Mouse (Mus musculus): ENCODE results near the gene Fam57b.
A peak's percentile ranks its signal among the peaks of the same experiment; 100 is the strongest.

Fam57b gene

DNA sequence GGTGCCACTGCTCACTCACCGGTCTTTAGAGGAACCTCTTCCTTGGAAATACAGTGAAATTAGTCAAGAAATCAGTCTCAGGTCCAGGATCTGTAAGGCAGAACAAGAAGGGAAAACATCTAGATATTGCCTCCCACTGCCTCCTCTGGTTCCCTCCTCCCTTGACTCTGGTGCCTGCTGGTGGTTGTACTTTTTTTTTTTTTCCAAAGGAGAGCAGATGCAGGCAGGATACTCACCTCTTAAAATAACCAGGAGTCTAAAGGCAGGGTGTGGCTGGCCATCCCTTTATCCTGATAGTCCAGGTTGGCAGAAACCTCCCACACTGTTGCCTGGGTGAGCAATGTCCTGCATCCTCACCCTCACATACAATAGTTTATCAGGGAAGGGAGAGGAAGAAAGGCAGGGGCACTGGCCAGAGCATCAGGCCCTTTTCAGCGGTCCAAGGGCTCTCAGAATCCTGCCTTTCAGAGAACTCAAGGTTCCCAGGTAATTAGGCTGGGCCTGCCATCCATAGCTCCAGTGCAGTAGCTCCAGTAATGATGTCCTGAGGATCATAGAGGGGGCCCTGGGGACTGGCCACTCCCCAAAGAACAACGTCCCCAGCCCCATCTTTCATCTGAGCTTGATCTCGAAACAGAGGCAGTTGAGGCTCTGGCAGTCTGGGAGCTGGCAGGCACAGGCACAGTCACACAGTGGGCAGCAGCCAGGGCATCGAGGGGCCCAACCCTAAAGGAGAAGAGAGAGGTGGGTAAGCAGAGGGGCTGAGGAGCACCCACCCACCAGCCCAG is 3.0 kb downstream of the Fam57b start:
- TF ChIP-seq NANOG (IDR thresholded peaks at IDR 0.05; ENCODE audit: borderline replicate concordance, low read length): no peak
- TF ChIP-seq POU5F1 (IDR thresholded peaks at IDR 0.05; ENCODE audit: borderline replicate concordance, low read length): no peak
- no peak for TF ChIP-seq CTCF (conservative IDR thresholded peaks at IDR 0.05; ENCODE audit: low read length)
- Histone ChIP-seq H3K9me3 (ENCODE audit: low read length) (no peaks in the 10 kb centered on the region), H3K4me1 (replicated peaks; ENCODE audit: low read depth, low read length) (peaks cover 47% of the 10 kb centered on the region), H3K36me3 (ENCODE audit: insufficient read depth, low read length) (peaks cover 66% of the 10 kb centered on the region), H3K4me3 (replicated peaks; ENCODE audit: low read length) (peak overlapping the region; percentile 87), H3K27me3 (ENCODE audit: insufficient read depth, low read length) (no peaks in the 10 kb centered on the region)

DNA sequence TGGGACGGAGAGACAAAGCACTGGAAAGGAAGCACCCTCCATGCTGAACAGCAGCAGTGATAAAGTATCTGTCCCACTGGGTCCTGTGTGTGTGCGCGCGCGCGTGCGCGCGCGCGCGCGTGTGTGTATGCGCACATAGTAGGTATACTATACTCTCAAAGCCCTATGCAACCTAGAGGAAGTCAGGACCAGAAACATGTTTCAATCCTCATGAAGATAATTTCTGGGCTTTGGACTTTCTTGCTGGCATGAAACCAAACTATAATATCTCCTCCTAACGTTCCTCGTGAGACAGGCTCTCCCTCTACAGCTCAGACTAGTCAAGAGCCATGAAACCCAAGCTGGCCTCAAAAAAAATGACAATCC is 3.6 kb downstream of the Fam57b start:
- Histone ChIP-seq H3K4me1 (replicated peaks; ENCODE audit: low read depth, low read length) (peaks cover 42% of the 10 kb centered on the region), H3K9me3 (ENCODE audit: low read length) (no peaks in the 10 kb centered on the region), H3K4me3 (replicated peaks; ENCODE audit: low read length) (peak overlapping the region; percentile 87), H3K36me3 (ENCODE audit: insufficient read depth, low read length) (peaks cover 64% of the 10 kb centered on the region), H3K27me3 (ENCODE audit: insufficient read depth, low read length) (no peaks in the 10 kb centered on the region)
- TF ChIP-seq POU5F1 (IDR thresholded peaks at IDR 0.05; ENCODE audit: borderline replicate concordance, low read length): no peak
- TF ChIP-seq NANOG (IDR thresholded peaks at IDR 0.05; ENCODE audit: borderline replicate concordance, low read length): no peak
- TF ChIP-seq CTCF (conservative IDR thresholded peaks at IDR 0.05; ENCODE audit: low read length): no peak

DNA sequence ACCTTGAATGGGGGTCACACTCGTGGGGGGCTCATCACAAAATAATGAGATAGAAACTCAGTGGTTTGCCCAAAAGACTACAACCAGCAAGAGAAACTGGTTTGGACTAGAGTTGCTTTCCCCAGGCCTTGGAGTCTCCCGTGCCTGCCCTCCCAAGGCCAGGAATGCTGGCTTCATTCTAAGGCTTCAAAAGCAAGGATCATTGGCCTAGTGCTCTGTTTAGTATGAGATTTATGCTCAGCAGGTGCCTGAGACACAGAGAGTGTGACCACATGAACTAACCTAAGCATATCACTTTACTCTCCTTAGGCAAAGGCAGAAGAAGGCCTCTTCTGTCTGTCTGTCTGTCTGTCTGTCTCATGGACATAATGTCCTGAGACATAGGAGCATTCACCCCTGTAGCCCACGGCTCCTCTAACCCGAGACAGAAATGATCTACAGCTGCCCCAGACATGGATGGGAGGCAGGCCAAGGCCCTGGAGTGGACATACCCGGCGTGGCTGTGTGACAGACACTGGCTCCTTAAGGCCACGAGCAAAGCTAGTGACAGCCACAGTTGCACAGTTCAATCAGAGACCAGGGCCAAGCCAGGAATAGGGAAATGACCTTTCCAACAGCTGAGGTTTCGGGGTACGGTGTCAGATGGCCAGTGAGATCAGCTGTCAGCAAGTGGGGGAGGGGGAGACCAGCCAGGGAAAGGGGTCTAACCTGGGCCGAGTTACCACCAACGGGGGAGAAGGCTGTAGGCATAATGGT is 4.8 kb downstream of the Fam57b start:
- Histone ChIP-seq H3K9me3 (ENCODE audit: low read length) (no peaks in the 10 kb centered on the region), H3K36me3 (ENCODE audit: insufficient read depth, low read length) (peaks cover 64% of the 10 kb centered on the region), H3K4me1 (replicated peaks; ENCODE audit: low read depth, low read length) (peaks cover 32% of the 10 kb centered on the region), H3K4me3 (replicated peaks; ENCODE audit: low read length) (no peak overlapping the region), H3K27me3 (ENCODE audit: insufficient read depth, low read length) (no peaks in the 10 kb centered on the region)
- no peak for TF ChIP-seq NANOG (IDR thresholded peaks at IDR 0.05; ENCODE audit: borderline replicate concordance, low read length)
- TF ChIP-seq CTCF (conservative IDR thresholded peaks at IDR 0.05; ENCODE audit: low read length): no peak
- TF ChIP-seq POU5F1 (IDR thresholded peaks at IDR 0.05; ENCODE audit: borderline replicate concordance, low read length): no peak

DNA sequence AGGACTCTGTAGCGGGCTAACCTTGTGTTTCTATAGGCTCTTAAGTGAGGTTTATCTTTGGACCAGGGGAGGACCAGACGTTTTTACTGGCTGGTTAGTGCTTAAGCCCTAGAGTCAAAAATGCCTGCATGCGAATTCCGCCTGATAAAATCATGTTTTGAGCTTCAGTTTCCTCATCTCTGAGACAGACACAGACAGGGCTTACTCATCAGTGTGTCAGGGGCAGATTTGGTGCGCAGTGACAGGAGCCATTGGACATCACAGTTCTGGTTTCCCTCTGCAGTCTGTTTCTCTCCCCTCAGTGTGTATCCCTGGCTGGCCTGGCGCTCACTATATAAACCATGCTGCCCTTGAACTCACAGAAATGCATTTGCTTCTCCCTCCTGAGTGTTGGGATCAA is 5.7 kb downstream of the Fam57b start:
- Histone ChIP-seq H3K27me3 (ENCODE audit: insufficient read depth, low read length) (no peaks in the 10 kb centered on the region), H3K9me3 (ENCODE audit: low read length) (no peaks in the 10 kb centered on the region), H3K4me3 (replicated peaks; ENCODE audit: low read length) (no peak overlapping the region), H3K4me1 (replicated peaks; ENCODE audit: low read depth, low read length) (peaks cover 38% of the 10 kb centered on the region), H3K36me3 (ENCODE audit: insufficient read depth, low read length) (peaks cover 60% of the 10 kb centered on the region)
- TF ChIP-seq POU5F1 (IDR thresholded peaks at IDR 0.05; ENCODE audit: borderline replicate concordance, low read length) (no peak), CTCF (conservative IDR thresholded peaks at IDR 0.05; ENCODE audit: low read length) (no peak), NANOG (IDR thresholded peaks at IDR 0.05; ENCODE audit: borderline replicate concordance, low read length) (no peak)

DNA sequence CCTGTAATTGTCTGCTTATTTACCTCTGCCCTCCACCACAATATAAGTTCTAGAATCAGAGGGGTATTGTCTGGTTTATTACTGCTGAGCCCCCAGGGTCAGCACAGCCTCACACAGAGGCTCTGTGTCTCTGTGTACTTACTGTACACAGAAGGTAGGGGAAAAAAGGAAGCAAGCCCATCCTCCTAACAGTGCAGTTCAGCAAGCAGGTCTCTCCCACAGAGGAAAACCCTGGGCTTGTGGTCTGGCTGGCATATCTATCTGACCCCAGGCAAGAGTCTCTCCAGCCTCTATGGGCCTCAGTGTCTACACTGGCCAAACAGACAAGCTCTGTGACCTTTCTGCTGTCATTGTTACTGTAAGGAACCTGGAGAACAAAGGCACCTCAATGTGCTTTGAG is 6.3 kb downstream of the Fam57b start:
- Histone ChIP-seq H3K4me1 (replicated peaks; ENCODE audit: low read depth, low read length) (peaks cover 44% of the 10 kb centered on the region), H3K27me3 (ENCODE audit: insufficient read depth, low read length) (no peaks in the 10 kb centered on the region), H3K9me3 (ENCODE audit: low read length) (no peaks in the 10 kb centered on the region), H3K4me3 (replicated peaks; ENCODE audit: low read length) (no peak overlapping the region), H3K36me3 (ENCODE audit: insufficient read depth, low read length) (peaks cover 56% of the 10 kb centered on the region)
- no peak for TF ChIP-seq CTCF (conservative IDR thresholded peaks at IDR 0.05; ENCODE audit: low read length)
- TF ChIP-seq POU5F1 (IDR thresholded peaks at IDR 0.05; ENCODE audit: borderline replicate concordance, low read length): no peak
- no peak for TF ChIP-seq NANOG (IDR thresholded peaks at IDR 0.05; ENCODE audit: borderline replicate concordance, low read length)

DNA sequence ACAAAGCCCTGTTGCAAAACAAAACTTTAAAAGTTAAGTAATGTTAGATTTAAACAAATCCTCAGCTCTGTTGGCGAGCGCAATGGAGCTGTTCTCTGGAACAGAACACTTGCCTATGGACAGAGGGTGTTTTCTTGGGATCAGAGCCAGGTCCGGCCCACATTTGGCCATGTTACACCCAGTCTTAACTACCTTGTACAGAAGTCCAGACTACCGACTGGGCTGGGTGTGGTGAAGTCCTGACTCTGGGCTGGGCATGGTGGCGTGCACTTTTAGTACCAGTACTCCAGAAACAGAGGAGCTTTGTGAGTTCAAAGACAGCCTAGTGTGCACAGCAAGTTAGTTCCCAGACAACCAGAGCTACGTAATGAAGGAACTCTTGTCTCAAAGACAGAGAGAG is 9.5 kb downstream of the Fam57b start:
- TF ChIP-seq NANOG (IDR thresholded peaks at IDR 0.05; ENCODE audit: borderline replicate concordance, low read length): no peak
- TF ChIP-seq CTCF (conservative IDR thresholded peaks at IDR 0.05; ENCODE audit: low read length): no peak
- TF ChIP-seq POU5F1 (IDR thresholded peaks at IDR 0.05; ENCODE audit: borderline replicate concordance, low read length): no peak
- Histone ChIP-seq H3K9me3 (ENCODE audit: low read length) (no peaks in the 10 kb centered on the region), H3K4me1 (replicated peaks; ENCODE audit: low read depth, low read length) (peaks cover 41% of the 10 kb centered on the region), H3K36me3 (ENCODE audit: insufficient read depth, low read length) (peaks cover 54% of the 10 kb centered on the region), H3K4me3 (replicated peaks; ENCODE audit: low read length) (no peak overlapping the region), H3K27me3 (ENCODE audit: insufficient read depth, low read length) (no peaks in the 10 kb centered on the region)

DNA sequence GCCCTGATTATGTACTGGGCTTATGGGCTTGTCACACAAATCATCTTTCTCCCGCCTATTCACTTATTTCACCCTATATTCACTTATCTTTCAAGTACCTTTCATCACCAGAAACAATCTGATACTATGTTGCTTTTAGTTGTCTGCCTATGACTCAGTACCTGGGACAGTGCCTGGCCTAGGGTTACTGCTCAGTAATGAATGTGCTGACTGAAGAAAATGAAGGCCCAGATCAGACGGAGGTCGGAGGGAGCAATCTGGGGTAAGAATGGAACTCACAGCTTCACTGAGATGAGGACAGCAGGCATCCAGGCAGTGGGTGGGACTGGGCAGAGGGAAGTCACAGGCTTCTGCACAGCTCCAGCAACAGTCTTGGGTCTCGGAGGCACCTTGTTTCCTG is 9.9 kb downstream of the Fam57b start:
- Histone ChIP-seq H3K27me3 (ENCODE audit: insufficient read depth, low read length) (no peaks in the 10 kb centered on the region), H3K9me3 (ENCODE audit: low read length) (no peaks in the 10 kb centered on the region), H3K4me1 (replicated peaks; ENCODE audit: low read depth, low read length) (peaks cover 38% of the 10 kb centered on the region), H3K36me3 (ENCODE audit: insufficient read depth, low read length) (peaks cover 50% of the 10 kb centered on the region), H3K4me3 (replicated peaks; ENCODE audit: low read length) (peak overlapping the region; percentile 89; the same call in 1 of the 2 replicates)
- TF ChIP-seq CTCF (conservative IDR thresholded peaks at IDR 0.05; ENCODE audit: low read length) (no peak), NANOG (IDR thresholded peaks at IDR 0.05; ENCODE audit: borderline replicate concordance, low read length) (no peak), POU5F1 (IDR thresholded peaks at IDR 0.05; ENCODE audit: borderline replicate concordance, low read length) (no peak)

DNA sequence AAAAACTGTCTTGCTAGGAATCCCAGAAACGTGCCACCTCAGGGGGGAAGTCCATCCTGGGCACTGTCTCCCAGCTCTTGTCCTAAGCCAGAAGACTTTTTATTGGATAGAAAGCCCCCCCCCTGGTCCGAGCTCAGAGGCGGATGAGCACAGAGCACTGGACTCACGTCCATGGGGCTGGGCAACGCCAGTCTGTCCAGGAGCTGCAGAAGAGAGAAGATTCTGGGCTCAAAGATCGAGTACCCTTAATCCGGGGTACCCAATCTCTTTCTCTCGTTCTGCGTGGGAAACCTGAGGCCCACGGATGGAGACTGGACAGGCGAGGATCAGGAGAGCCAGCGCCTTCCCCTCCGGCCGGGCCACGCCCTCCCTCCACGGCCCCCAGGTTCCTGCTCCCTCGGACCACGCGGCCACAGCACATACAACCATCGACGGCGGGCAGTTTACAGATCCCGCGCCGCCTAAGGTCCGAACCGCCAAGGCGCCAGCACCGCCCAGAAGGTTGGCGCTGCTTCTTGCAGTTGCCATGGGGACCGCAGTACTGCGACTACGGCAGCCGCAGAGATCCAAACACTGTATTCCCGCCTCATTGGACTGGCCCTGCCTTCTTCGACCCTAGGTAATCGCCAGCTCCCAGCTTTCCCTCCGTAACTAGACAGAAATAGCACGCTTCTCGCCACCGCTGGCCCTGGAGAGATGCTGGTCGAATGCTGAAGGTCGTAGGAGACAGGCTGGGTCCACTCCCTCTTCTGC is 11.4 kb downstream of the Fam57b start:
- H3K4me1 ChIP-seq (replicated peaks; ENCODE audit: low read depth, low read length): peaks cover 53% of the 10 kb centered on the region
- 0 out of 2 replicates have a peak, but pooled peaks cover under 1% of the 10 kb centered on the region for H3K27me3 ChIP-seq (ENCODE audit: insufficient read depth, low read length)
- TF ChIP-seq NANOG (IDR thresholded peaks at IDR 0.05; ENCODE audit: borderline replicate concordance, low read length) (no peak), POU5F1 (IDR thresholded peaks at IDR 0.05; ENCODE audit: borderline replicate concordance, low read length) (no peak), CTCF (conservative IDR thresholded peaks at IDR 0.05; ENCODE audit: low read length) (no peak)
- no peaks in the 10 kb centered on the region for H3K9me3 ChIP-seq (ENCODE audit: low read length)
- peak overlapping the region; percentile 89 for H3K4me3 ChIP-seq (replicated peaks; ENCODE audit: low read length)
- peaks cover 35% of the 10 kb centered on the region for H3K36me3 ChIP-seq (ENCODE audit: insufficient read depth, low read length)

All from E14TG2a.4 (cell line).